Mouse (Mus musculus): ENCODE measurements around the gene Arpp19. TPM values are rescaled to one million over a fixed set of nuclear protein-coding genes. Genes with fewer than 3 reads are reported as not detected.

The Arpp19 gene
- polyA plus RNA-seq, 2 experiments = 31.4 to 156 TPM

DNA sequence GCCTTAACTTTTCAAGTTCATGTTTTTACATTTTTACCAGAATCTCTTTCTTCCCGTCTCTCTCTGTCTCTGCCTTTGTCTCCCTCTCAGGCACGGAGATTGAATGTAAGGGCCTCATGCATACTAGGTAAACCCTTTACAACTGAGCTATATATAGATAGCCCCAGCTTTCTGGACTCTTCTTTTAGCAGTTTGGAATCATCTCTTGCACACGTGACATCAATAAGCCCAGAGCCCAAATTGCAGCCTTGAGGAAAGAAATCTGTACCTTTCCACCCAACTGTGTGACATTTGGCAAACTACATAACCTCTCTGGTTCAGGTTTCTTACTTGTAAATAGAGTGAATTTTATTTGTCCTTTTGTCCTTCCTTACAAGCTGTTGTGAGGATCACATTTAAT, 34.9 kb downstream of the Arpp19 start:
- no peak for ATAC-seq (ENCODE audit: insufficient read depth)
- no peak overlapping the region for H3K27ac ChIP-seq
- no peak for DNase-seq (ENCODE audit: low read depth in 3 of 3, low spot score in 3 of 3)
- 34% methylated on average over 3 of the region's 3 CpGs for WGBS (ENCODE audit: insufficient replicate concordance)
- TF ChIP-seq EP300 (IDR thresholded peaks at IDR 0.05; ENCODE audit: low read depth) (no peak), CTCF (IDR thresholded peaks at IDR 0.05; ENCODE audit: low read depth) (no peak)
- peaks cover 0 to 6% of the 10 kb centered on the region in 2 experiments; a peak in 2 of 4 replicates for H3K4me1 ChIP-seq (replicated peaks; ENCODE audit: control insufficient read depth in 2 of 2, insufficient read depth in 2 of 2, low read length in 1 of 2)
- H3K4me3 ChIP-seq (ENCODE audit: insufficient read depth in 1 of 2, low read depth in 2 of 2, low read length in 2 of 2) = no peak overlapping the region
- H3K27me3 ChIP-seq (ENCODE audit: control insufficient read depth, insufficient read depth, low read length) = peaks cover 33% of the 10 kb centered on the region
- peak overlapping the region; percentile 67 for H3K4me2 ChIP-seq (ENCODE audit: low read depth)
- no peak overlapping the region for H3K9ac ChIP-seq (replicated peaks)
- H3K9me3 ChIP-seq (ENCODE audit: control insufficient read depth, low read length) = no peaks in the 10 kb centered on the region
- no peaks in the 10 kb centered on the region for H3K36me3 ChIP-seq (replicated peaks; ENCODE audit: control insufficient read depth, insufficient read depth, low read depth)

DNA sequence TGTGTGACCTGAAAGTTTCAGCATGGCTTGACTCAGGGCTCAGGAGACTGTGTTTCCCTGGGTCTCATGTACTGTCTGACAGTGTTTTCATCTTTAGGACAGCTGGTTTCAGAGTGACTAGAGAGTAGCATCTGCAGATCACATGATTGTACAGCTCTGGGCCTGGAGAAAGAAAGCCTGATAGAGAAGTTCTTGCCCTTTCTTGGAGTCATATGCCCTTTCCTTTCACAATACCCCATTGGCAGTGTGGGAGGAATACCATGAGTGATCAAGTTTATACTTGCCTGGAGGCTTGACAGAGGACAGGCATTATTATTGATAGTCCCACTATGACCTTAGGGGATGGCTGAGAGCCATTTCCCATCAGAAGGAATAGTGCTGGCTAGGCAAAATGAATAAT, 39.8 kb downstream of the Arpp19 start:
- TF ChIP-seq EP300 (IDR thresholded peaks at IDR 0.05; ENCODE audit: low read depth) = no peak
- no peak for TF ChIP-seq CTCF (IDR thresholded peaks at IDR 0.05; ENCODE audit: low read depth)
- H3K36me3 ChIP-seq (replicated peaks; ENCODE audit: control insufficient read depth, insufficient read depth, low read depth) = no peaks in the 10 kb centered on the region

DNA sequence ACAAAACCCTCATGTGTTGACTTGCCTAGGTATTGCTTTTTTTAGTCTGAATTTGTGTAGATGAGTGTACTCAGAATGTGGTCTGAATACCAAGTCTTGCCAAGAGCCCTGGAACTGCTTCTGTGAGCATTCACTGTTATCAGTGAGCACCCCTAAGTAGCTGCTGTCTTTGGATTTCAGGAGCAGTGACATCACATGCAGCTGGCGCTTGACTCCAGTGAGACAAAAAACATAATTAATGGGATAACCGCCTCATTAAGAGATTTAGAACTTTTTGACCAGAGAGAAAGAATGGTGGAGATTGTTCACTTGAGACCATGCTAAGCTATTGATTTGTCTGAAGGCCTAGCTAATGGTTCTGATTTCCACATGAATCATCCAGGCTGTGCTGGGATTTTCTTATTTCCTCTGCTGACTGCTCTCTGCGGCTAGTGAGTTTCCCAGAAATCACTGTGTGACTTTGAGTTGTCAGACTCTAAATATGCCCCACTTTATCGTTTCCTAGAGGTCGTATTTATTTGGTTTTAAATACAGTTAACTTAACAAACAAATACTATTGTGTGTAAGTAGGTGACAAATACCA, 47.9 kb downstream of the Arpp19 start:
- Histone ChIP-seq H3K4me1 (replicated peaks; ENCODE audit: control insufficient read depth in 2 of 2, insufficient read depth in 2 of 2, low read length in 1 of 2) (no peaks in the 10 kb centered on the region), H3K4me3 (ENCODE audit: insufficient read depth in 1 of 2, low read depth in 2 of 2, low read length in 2 of 2) (no peak overlapping the region), H3K9ac (replicated peaks) (no peak overlapping the region), H3K9me3 (ENCODE audit: control insufficient read depth, low read length) (no peaks in the 10 kb centered on the region), H3K27ac (no peak overlapping the region), H3K4me2 (ENCODE audit: low read depth) (no peak overlapping the region), H3K36me3 (replicated peaks; ENCODE audit: control insufficient read depth, insufficient read depth, low read depth) (no peaks in the 10 kb centered on the region), H3K27me3 (ENCODE audit: control insufficient read depth, insufficient read depth, low read length) (no peaks in the 10 kb centered on the region)
- DNase-seq (ENCODE audit: low read depth in 3 of 3, low spot score in 3 of 3) (no peak), ATAC-seq (ENCODE audit: insufficient read depth) (no peak)
- WGBS (ENCODE audit: insufficient replicate concordance) = 60% methylated on average over 5 of the region's 5 CpGs
- TF ChIP-seq CTCF (IDR thresholded peaks at IDR 0.05; ENCODE audit: low read depth) (no peak), EP300 (IDR thresholded peaks at IDR 0.05; ENCODE audit: low read depth) (no peak)

More for the DNA sequence above, 39.8 kb downstream of the Arpp19 start:
- Histone ChIP-seq H3K9ac (replicated peaks) (no peak overlapping the region), H3K27ac (no peak overlapping the region), H3K4me1 (replicated peaks; ENCODE audit: control insufficient read depth in 2 of 2, insufficient read depth in 2 of 2, low read length in 1 of 2) (no peaks in the 10 kb centered on the region), H3K4me2 (ENCODE audit: low read depth) (no peak overlapping the region), H3K27me3 (ENCODE audit: control insufficient read depth, insufficient read depth, low read length) (peaks cover 7% of the 10 kb centered on the region), H3K4me3 (ENCODE audit: insufficient read depth in 1 of 2, low read depth in 2 of 2, low read length in 2 of 2) (no peak overlapping the region), H3K9me3 (ENCODE audit: control insufficient read depth, low read length) (no peaks in the 10 kb centered on the region)
- DNase-seq (ENCODE audit: low read depth in 3 of 3, low spot score in 3 of 3) (no peak), ATAC-seq (ENCODE audit: insufficient read depth) (no peak)

DNA sequence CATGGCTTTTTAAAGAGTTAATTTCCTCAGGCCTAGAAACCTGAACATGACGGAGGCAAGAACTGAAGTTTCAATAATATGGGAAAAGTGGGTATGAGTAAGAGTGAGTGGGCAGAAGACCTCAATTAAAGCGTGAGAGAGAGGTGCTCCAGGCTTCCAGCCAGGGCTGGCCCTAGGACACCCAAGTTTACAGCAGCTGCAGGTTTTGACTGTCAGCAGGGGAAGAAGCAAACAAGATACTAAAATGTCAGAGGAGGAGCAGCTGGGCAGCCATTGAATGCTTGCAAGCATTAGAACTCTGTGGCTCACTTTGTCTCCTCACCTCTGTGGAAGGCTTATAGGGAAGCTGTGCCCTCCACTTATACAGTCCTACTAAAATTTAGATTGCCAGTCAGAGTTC, 50.4 kb downstream of the Arpp19 start:
- Histone ChIP-seq H3K4me1 (replicated peaks; ENCODE audit: control insufficient read depth in 2 of 2, insufficient read depth in 2 of 2, low read length in 1 of 2) (no peaks in the 10 kb centered on the region), H3K9me3 (ENCODE audit: control insufficient read depth, low read length) (no peaks in the 10 kb centered on the region), H3K27me3 (ENCODE audit: control insufficient read depth, insufficient read depth, low read length) (no peaks in the 10 kb centered on the region), H3K4me2 (ENCODE audit: low read depth) (no peak overlapping the region), H3K9ac (replicated peaks) (no peak overlapping the region), H3K4me3 (ENCODE audit: insufficient read depth in 1 of 2, low read depth in 2 of 2, low read length in 2 of 2) (no peak overlapping the region), H3K27ac (no peak overlapping the region), H3K36me3 (replicated peaks; ENCODE audit: control insufficient read depth, insufficient read depth, low read depth) (no peaks in the 10 kb centered on the region)
- ATAC-seq (ENCODE audit: insufficient read depth) (no peak), DNase-seq (ENCODE audit: low read depth in 3 of 3, low spot score in 3 of 3) (no peak)
- TF ChIP-seq EP300 (IDR thresholded peaks at IDR 0.05; ENCODE audit: low read depth) (no peak), CTCF (IDR thresholded peaks at IDR 0.05; ENCODE audit: low read depth) (no peak)
- 59% methylated on average over 2 of the region's 2 CpGs for WGBS (ENCODE audit: insufficient replicate concordance)

DNA sequence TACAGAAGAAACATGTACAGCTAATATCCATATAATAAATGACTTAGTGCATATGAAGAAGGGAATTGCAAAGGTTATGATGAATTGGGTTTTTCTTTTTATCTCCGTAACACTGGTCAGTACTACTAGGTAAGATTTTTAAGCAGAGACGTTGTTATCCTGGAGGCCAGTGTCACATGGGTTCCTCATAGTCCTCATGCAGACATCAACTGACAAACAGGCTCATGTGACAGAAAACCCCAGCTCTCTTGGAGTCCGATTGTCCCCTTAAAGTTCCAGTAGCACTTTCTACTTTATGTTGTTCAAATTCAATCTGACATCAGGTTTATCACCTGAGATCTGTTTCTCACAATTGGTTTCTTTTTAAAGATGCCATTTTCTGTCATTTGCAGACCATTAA, 51.9 kb downstream of the Arpp19 start:
- ATAC-seq (ENCODE audit: insufficient read depth) = no peak
- Histone ChIP-seq H3K4me1 (replicated peaks; ENCODE audit: control insufficient read depth in 2 of 2, insufficient read depth in 2 of 2, low read length in 1 of 2) (no peaks in the 10 kb centered on the region), H3K9ac (replicated peaks) (no peak overlapping the region), H3K4me3 (ENCODE audit: insufficient read depth in 1 of 2, low read depth in 2 of 2, low read length in 2 of 2) (no peak overlapping the region), H3K36me3 (replicated peaks; ENCODE audit: control insufficient read depth, insufficient read depth, low read depth) (no peaks in the 10 kb centered on the region), H3K4me2 (ENCODE audit: low read depth) (no peak overlapping the region), H3K27ac (no peak overlapping the region), H3K9me3 (ENCODE audit: control insufficient read depth, low read length) (no peaks in the 10 kb centered on the region), H3K27me3 (ENCODE audit: control insufficient read depth, insufficient read depth, low read length) (no peaks in the 10 kb centered on the region)
- 43% methylated on average over 3 of the region's 3 CpGs for WGBS (ENCODE audit: insufficient replicate concordance)
- TF ChIP-seq EP300 (IDR thresholded peaks at IDR 0.05; ENCODE audit: low read depth) (no peak), CTCF (IDR thresholded peaks at IDR 0.05; ENCODE audit: low read depth) (no peak)
- no peak for DNase-seq (ENCODE audit: low read depth in 3 of 3, low spot score in 3 of 3)

Data from liver, embryonic 14.5 days (tissue).